Mouse (Mus musculus) ES-Bruce4 (cell line): ENCODE data around the gene 2810004N23Rik. TPM values are rescaled to one million over a fixed set of nuclear protein-coding genes. Genes with fewer than 3 reads are reported as not detected.

Experiments
- H3K27ac ChIP-seq: 2 replicates; pipeline ENCODE4 v1.5.1; 2012; ENCODE audit warnings: low read length, inconsistent platforms; ENCODE audit not compliant: insufficient read depth
- H3K27me3 ChIP-seq: 2 replicates; pipeline ENCODE4 v1.6.1; 2012; ENCODE audit warnings: mild to moderate bottlenecking, low read length, inconsistent platforms; ENCODE audit not compliant: control insufficient read depth, poor library complexity, insufficient read depth, severe bottlenecking
- H3K36me3 ChIP-seq: 2 replicates; pipeline ENCODE4 v1.6.1; 2012; ENCODE audit warnings: inconsistent platforms, mild to moderate bottlenecking, low read length, moderate library complexity; ENCODE audit not compliant: control insufficient read depth, poor library complexity, insufficient read depth, severe bottlenecking
- H3K4me1 ChIP-seq: one replicate; pipeline ENCODE4 v1.8.1; 2011; ENCODE audit warnings: low read length; ENCODE audit not compliant: control insufficient read depth, insufficient read depth
- H3K4me3 ChIP-seq: 2 replicates; pipeline ENCODE4 v1.5.1; 2011; ENCODE audit warnings: low read depth, mild to moderate bottlenecking, low read length
- H3K9ac ChIP-seq: 2 replicates; pipeline ENCODE4 v1.6.1; 2012; ENCODE audit warnings: low read depth, mild to moderate bottlenecking, inconsistent platforms; ENCODE audit not compliant: poor library complexity, severe bottlenecking
- H3K9me3 ChIP-seq: replicated peaks from 2 replicates; pipeline ENCODE4 v1.6.1; 2012; ENCODE audit warnings: mild to moderate bottlenecking, low read length, inconsistent platforms; ENCODE audit not compliant: control insufficient read depth, poor library complexity, insufficient read depth, severe bottlenecking
- CTCF ChIP-seq: IDR thresholded peaks from one replicate; pipeline ENCODE4 v1.8.1; 2011; ENCODE audit warnings: low read depth, low read length
- EP300 ChIP-seq: IDR thresholded peaks from 2 replicates; pipeline ENCODE4 v1.6.1; 2011; ENCODE audit warnings: low read depth, low read length; ENCODE audit not compliant: insufficient read depth
- POLR2A ChIP-seq: IDR thresholded peaks from one replicate; pipeline ENCODE4 v1.8.1; 2011; ENCODE audit warnings: low read length; ENCODE audit not compliant: insufficient read depth
- polyA plus RNA-seq: library from polyadenylated mRNA; stranded (reverse); fragments of >200 nt; gene quantifications from 2 replicates; pipeline ENCODE4 v1.2.4, GENCODE M21; 2011; ENCODE audit warnings: low read depth; ENCODE audit not compliant: missing spikeins, insufficient read depth, insufficient read length

2810004N23Rik gene
- polyA plus RNA-seq, 1 experiment: 93.6 TPM

GRCm38 (mm10) chr8:124833430-124834205, 29.3 kb downstream of the 2810004N23Rik start:
- Histone ChIP-seq H3K9me3 (no peaks in the 10 kb centered on the region), H3K9ac (peak overlapping the region; percentile 33; the same call in 1 of the 2 replicates), H3K4me3 (peak overlapping the region; percentile 43), H3K36me3 (peaks cover 5% of the 10 kb centered on the region; the same call in 1 of the 2 replicates), H3K27ac (no peak overlapping the region), H3K4me1 (no peaks in the 10 kb centered on the region), H3K27me3 (no peaks in the 10 kb centered on the region)
- no peak for TF ChIP-seq CTCF
- no peak for TF ChIP-seq POLR2A
- no peak for TF ChIP-seq EP300

GRCm38 (mm10) chr8:124831941-124832340, 31.0 kb downstream of the 2810004N23Rik start:
- H3K4me1 ChIP-seq: no peaks in the 10 kb centered on the region

GRCm38 (mm10) chr8:124831531-124831930, 31.4 kb downstream of the 2810004N23Rik start:
- no peaks in the 10 kb centered on the region for H3K36me3 ChIP-seq
- H3K4me1 ChIP-seq: no peaks in the 10 kb centered on the region
- no peak overlapping the region for H3K27ac ChIP-seq
- H3K27me3 ChIP-seq: no peaks in the 10 kb centered on the region
- H3K4me3 ChIP-seq: no peak overlapping the region
- no peak overlapping the region for H3K9ac ChIP-seq
- H3K9me3 ChIP-seq: no peaks in the 10 kb centered on the region
- no peak for TF ChIP-seq EP300
- TF ChIP-seq POLR2A: no peak
- no peak for TF ChIP-seq CTCF

More at GRCm38 (mm10) chr8:124831941-124832340, 31.0 kb downstream of the 2810004N23Rik start:
- Histone ChIP-seq H3K36me3 (no peaks in the 10 kb centered on the region), H3K9ac (no peak overlapping the region), H3K27ac (no peak overlapping the region), H3K4me3 (no peak overlapping the region), H3K27me3 (no peaks in the 10 kb centered on the region), H3K9me3 (no peaks in the 10 kb centered on the region)
- TF ChIP-seq CTCF (no peak), POLR2A (no peak), EP300 (no peak)

- Histone ChIP-seq H3K36me3 (no peaks in the 10 kb centered on the region), H3K4me3 (peak overlapping the region; percentile 13), H3K4me1 (no peaks in the 10 kb centered on the region), H3K27ac (no peak overlapping the region), H3K9me3 (no peaks in the 10 kb centered on the region), H3K9ac (no peak overlapping the region), H3K27me3 (no peaks in the 10 kb centered on the region)
- TF ChIP-seq CTCF (no peak), EP300 (no peak), POLR2A (no peak)
These were observed 32.9 kb downstream of the 2810004N23Rik start for GRCm38 (mm10) chr8:124830050-124830449.

- Histone ChIP-seq H3K36me3 (no peaks in the 10 kb centered on the region), H3K4me1 (no peaks in the 10 kb centered on the region), H3K9ac (no peak overlapping the region), H3K4me3 (no peak overlapping the region), H3K27ac (no peak overlapping the region), H3K27me3 (no peaks in the 10 kb centered on the region), H3K9me3 (no peaks in the 10 kb centered on the region)
- no peak for TF ChIP-seq POLR2A
- TF ChIP-seq EP300: no peak
- TF ChIP-seq CTCF: no peak
These were observed 34.2 kb downstream of the 2810004N23Rik start for GRCm38 (mm10) chr8:124828561-124829240.

GRCm38 (mm10) chr8:124827387-124827786, 35.5 kb downstream of the 2810004N23Rik start:
- Histone ChIP-seq H3K27me3 (no peaks in the 10 kb centered on the region), H3K9me3 (no peaks in the 10 kb centered on the region), H3K4me1 (no peaks in the 10 kb centered on the region), H3K4me3 (no peak overlapping the region), H3K27ac (no peak overlapping the region), H3K9ac (no peak overlapping the region), H3K36me3 (no peaks in the 10 kb centered on the region)
- no peak for TF ChIP-seq POLR2A
- TF ChIP-seq CTCF: peak; percentile 76
